Mouse (Mus musculus) G1E (cell line): ENCODE results near the gene 4933402J07Rik.

Experiments used
- CTCF ChIP-seq: IDR thresholded peaks from 2 replicates; pipeline ENCODE4 v1.5.1; 2012; ENCODE audit warnings: low read depth, low read length, inconsistent platforms, mixed read lengths
- POLR2AphosphoS5 ChIP-seq: IDR thresholded peaks from 2 replicates; pipeline ENCODE4 v1.6.1; 2012; ENCODE audit warnings: low read depth, low read length, inconsistent platforms; ENCODE audit not compliant: insufficient replicate concordance
- TAL1 ChIP-seq: conservative IDR thresholded peaks from 2 replicates; pipeline ENCODE4 v1.6.1; 2012; ENCODE audit warnings: low read depth, low read length, inconsistent platforms, mixed read lengths

DNA sequence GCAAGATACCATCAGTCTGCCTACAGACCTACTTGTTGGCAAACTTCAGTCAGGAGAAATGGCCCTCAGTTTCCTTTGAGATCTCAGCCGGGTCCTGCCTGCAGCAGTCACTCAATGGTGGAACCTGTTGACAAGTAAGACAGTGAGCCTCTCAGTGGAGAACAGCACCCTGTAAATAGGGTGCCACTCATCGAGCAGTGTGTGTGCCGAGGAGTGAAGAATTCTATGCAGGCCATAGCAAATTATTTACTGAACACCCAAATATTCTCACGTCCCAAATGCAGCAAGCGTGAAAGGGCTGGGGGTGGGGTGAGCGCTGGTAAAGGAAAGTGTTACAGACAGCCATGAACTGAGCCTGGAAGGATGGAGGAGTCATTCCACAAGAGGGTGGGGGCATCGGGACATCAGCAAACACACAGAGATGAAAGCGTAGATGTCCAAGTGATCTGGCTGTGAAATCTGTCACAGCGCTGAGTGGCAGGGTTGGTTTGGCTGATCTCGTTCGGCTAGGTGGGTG, 72.6 kb downstream of the 4933402J07Rik start:
- TF ChIP-seq CTCF, result no peak
- no peak for TF ChIP-seq TAL1
- no peak for TF ChIP-seq POLR2AphosphoS5
